Mouse (Mus musculus) brain, embryonic 14.5 days (tissue): ENCODE measurements around the gene Aplp1.

Experiments
- CTCF ChIP-seq: fragments of 200-500 bp; IDR thresholded peaks from 2 replicates; pipeline ENCODE4 v1.5.1; 2012; ENCODE audit warnings: inconsistent platforms, mild to moderate bottlenecking, moderate library complexity, borderline replicate concordance; ENCODE audit not compliant: insufficient read depth, insufficient read length; ENCODE audit errors: extremely low read depth
- POLR2A ChIP-seq: fragments of 200-500 bp; IDR thresholded peaks from 2 replicates; pipeline ENCODE4 v1.6.1; 2012; ENCODE audit warnings: mild to moderate bottlenecking, inconsistent platforms, borderline replicate concordance; ENCODE audit not compliant: poor library complexity, insufficient read depth, insufficient read length, severe bottlenecking; ENCODE audit errors: extremely low read depth

DNA sequence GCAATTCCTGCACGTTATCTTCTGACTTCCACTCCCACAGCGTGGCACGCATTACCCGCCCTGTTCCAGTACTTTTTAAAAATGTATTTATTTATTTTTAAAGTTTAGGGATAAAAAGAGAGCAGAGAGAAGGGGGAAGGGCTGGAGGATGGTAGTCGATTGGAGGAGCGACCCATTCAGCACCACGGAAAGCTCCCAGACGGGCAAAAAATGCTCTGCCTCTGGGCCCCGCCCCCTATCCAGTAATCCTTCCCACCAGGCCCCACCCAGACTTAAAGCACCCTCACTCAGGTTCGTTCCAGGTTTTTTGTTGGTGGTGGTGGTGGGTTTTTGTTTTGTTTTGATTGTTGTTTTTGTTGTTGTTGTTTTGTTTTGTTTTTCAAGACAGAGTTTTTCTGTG, 11.1 kb downstream of the Aplp1 start:
- no peak for TF ChIP-seq POLR2A
- TF ChIP-seq CTCF = no peak
